Mouse (Mus musculus) intestine, embryonic 16.5 days (tissue): ENCODE data around the gene Slc25a33. TPM values are rescaled to one million over a fixed set of nuclear protein-coding genes. Genes with fewer than 3 reads are reported as not detected.

Experiments used
- ATAC-seq: fragments of 200-750 bp; cut with Nextera tagmentation; 2 replicates; pipeline ENCODE4 v1.8.0; 2017; ENCODE audit warnings: moderate TSS enrichment, moderate library complexity
- H3K27ac ChIP-seq: fragments of 300-500 bp; sonication (generic); 2 replicates; pipeline ENCODE4 v1.5.1; 2014; ENCODE audit warnings: mild to moderate bottlenecking, low read length
- H3K27me3 ChIP-seq: fragments of 300-500 bp; sonication (generic); replicated peaks from 2 replicates; pipeline ENCODE4 v1.6.1; 2014; ENCODE audit warnings: low read length, control low read depth, mixed read lengths; ENCODE audit not compliant: control insufficient read depth, insufficient read depth
- H3K36me3 ChIP-seq: fragments of 300-500 bp; sonication (generic); 2 replicates; pipeline ENCODE4 v1.6.1; 2014; ENCODE audit warnings: low read length, control low read depth; ENCODE audit not compliant: control insufficient read depth, insufficient read depth
- H3K4me1 ChIP-seq: fragments of 300-500 bp; sonication (generic); 2 replicates; pipeline ENCODE4 v1.6.1; 2014; ENCODE audit warnings: low read length, control low read depth, mixed read lengths; ENCODE audit not compliant: control insufficient read depth, insufficient read depth
- H3K4me2 ChIP-seq: fragments of 300-500 bp; sonication (generic); 2 replicates; pipeline ENCODE4 v1.6.1; 2014; ENCODE audit warnings: low read depth, low read length, control low read depth
- H3K4me3 ChIP-seq: fragments of 300-500 bp; sonication (generic); 2 replicates; pipeline ENCODE4 v1.5.1; 2014; ENCODE audit warnings: mild to moderate bottlenecking, low read length
- H3K9ac ChIP-seq: fragments of 300-500 bp; sonication (generic); 2 replicates; pipeline ENCODE4 v1.6.1; 2014; ENCODE audit warnings: low read depth, low read length
- H3K9me3 ChIP-seq: fragments of 300-500 bp; sonication (generic); 2 replicates; pipeline ENCODE4 v1.6.1; 2016; ENCODE audit warnings: low read length, control low read depth; ENCODE audit not compliant: control insufficient read depth
- WGBS: fragments of 180-500 bp; shearing (Covaris S2); extraction: QIAGEN DNeasy Blood & Tissue Kit; methylation state at CpG from one replicate; pipeline ENCODE4 v1.1.7; 2014; 5-methylcytosine and 5-hydroxymethylcytosine counted together
- microRNA-seq: library from miRNA; unstranded; fragments of <30 nt; microRNA quantifications from one replicate; pipeline ENCODE4, GENCODE M21; 2016
- polyA plus RNA-seq: library from polyadenylated mRNA; unstranded; fragments of >200 nt; fragmentation: Nextera tagmentation; extraction: Ambion mirVana; gene quantifications from 2 replicates; pipeline ENCODE4 v1.2.1, GENCODE M21; 2015

Slc25a33 gene
- polyA plus RNA-seq, 1 experiment from 2014 or later = 9.1 TPM

- Histone ChIP-seq H3K4me2 (peak overlapping the region; percentile 74), H3K27me3 (peaks cover 2% of the 10 kb centered on the region; the same call in 1 of the 2 replicates), H3K4me3 (peak overlapping the region; percentile 68), H3K36me3 (no peaks in the 10 kb centered on the region), H3K27ac (no peak overlapping the region), H3K9me3 (no peaks in the 10 kb centered on the region), H3K4me1 (peaks cover 10% of the 10 kb centered on the region; the same call in 1 of the 2 replicates), H3K9ac (peak overlapping the region; percentile 80)
- WGBS = 2% methylated on average over 35 of the region's 35 CpGs
- ATAC-seq = peak; percentile 82
These were observed 75.8 kb downstream of the Slc25a33 start for GRCm38 (mm10) chr4:149698197-149698821.

GRCm38 (mm10) chr4:149697506-149698196 is 76.4 kb downstream of the Slc25a33 start:
- peak; percentile 45; the same call in 1 of the 2 replicates for ATAC-seq
- 24% methylated on average over 15 of the region's 15 CpGs for WGBS
- Histone ChIP-seq H3K4me3 (peak overlapping the region; percentile 68), H3K27me3 (peaks cover 2% of the 10 kb centered on the region; the same call in 1 of the 2 replicates), H3K4me2 (peak overlapping the region; percentile 74), H3K27ac (no peak overlapping the region), H3K4me1 (peaks cover 10% of the 10 kb centered on the region; the same call in 1 of the 2 replicates), H3K36me3 (no peaks in the 10 kb centered on the region), H3K9ac (peak overlapping the region; percentile 80), H3K9me3 (no peaks in the 10 kb centered on the region)

DNA sequence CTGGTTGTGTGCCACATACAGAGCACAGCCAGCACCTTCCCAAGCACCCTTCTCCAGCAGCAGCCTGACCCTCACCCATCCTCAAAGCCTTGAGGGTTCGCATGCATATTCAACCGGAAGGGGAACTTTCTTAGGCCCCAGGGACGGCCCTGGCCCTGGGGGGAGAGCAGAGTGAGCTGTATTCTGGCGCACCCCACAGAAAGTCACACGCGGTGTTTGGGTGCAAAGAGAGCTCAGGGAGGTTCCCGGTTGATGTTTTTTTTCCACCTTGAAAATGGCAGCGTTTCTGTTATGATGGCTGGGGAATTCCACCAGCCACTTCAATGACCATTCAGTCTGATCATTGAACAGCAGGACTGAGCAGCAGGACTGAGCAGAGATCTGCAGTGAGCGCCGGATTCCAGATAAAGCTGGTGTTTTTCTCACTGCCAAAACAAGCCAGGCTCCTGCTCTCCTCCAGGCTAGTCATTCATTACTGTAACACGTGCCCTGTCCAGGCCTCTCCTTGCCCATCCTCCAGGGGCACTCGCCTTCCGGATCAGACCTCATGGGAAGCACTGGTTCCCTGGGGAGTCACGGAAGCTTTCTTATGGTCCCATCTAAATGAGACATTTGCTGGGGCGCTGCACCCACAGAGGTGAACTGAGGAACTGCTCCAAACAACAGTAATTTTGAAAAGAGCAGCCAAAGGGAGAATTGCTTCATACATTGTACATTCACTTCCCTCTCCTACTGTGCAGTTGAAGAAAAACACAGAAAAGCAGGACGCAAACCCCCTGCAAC is 77.7 kb downstream of the Slc25a33 start:
- Histone ChIP-seq H3K4me3 (no peak overlapping the region), H3K27me3 (peaks cover 2% of the 10 kb centered on the region; the same call in 1 of the 2 replicates), H3K27ac (peak overlapping the region; percentile 12; the same call in 1 of the 2 replicates), H3K36me3 (no peaks in the 10 kb centered on the region), H3K4me1 (peaks cover 10% of the 10 kb centered on the region; the same call in 1 of the 2 replicates), H3K4me2 (0 out of 2 replicates have a peak overlapping the region, but pooled peaks have one; percentile 9), H3K9ac (no peak overlapping the region), H3K9me3 (no peaks in the 10 kb centered on the region)
- peak; percentile 19 for ATAC-seq
- 34% methylated on average over 16 of the region's 16 CpGs for WGBS

Small RNA genes within 50 kb of the gene (microRNA-seq; reads per million reads assigned to microRNA genes)
- not detected for gene Gm47301

Other genes starting within 250 kb of the Slc25a33 start
- gene Clstn1, start 187.8 kb downstream of the Slc25a33 start, polyA plus RNA-seq = 10.8 and 12.5 TPM in 2 replicates
- 4.8 and 5.2 TPM in 2 replicates for gene Pik3cd, start 71.7 kb downstream of the Slc25a33 start, polyA plus RNA-seq
- gene Tmem201, start 36.2 kb downstream of the Slc25a33 start, polyA plus RNA-seq = 21.2 and 22.8 TPM in 2 replicates
- gene Spsb1, start 180.8 kb upstream of the Slc25a33 start, polyA plus RNA-seq = 17.0 and 20.6 TPM in 2 replicates
- 31.6 and 41.6 TPM in 2 replicates for gene H6pd, start 234.7 kb upstream of the Slc25a33 start, polyA plus RNA-seq